Comparison of ENCODE assay signal across 26 mouse cellular contexts in genomic region chr6:18469206-18469605, GRCm38 (mm10). TPM values are rescaled to one million over a fixed set of nuclear protein-coding genes. Genes with fewer than 3 reads are reported as not detected.
DNase-seq lines count a peak whose midpoint lies in the region; ATAC-seq and TF ChIP-seq lines count a peak whose summit lies in the region.
"Had no signal": no experiment of that assay in that cellular context is flagged by ENCODE, and none has a peak within 500 bp of the region (broad histone marks: within the 10 kb centered on the region; RNA-seq: fewer than 3 reads in every experiment).

No protein-coding gene starts in this region.

- peaks cover 0 to 3% of the 10 kb centered on the region in 2 experiments; a peak in 3 of 4 replicates for H3K27me3 ChIP-seq in MEL (ENCODE audit: control insufficient read depth in 1 of 2, insufficient read depth in 2 of 2, low read length in 2 of 2)
- no peaks in the 10 kb centered on the region for H3K27me3 ChIP-seq in embryonic facial prominence, embryonic 10.5 days (replicated peaks; ENCODE audit: low read depth, poor library complexity, severe bottlenecking)
- no peaks in the 10 kb centered on the region for H3K27me3 ChIP-seq in limb, embryonic 13.5 days
- H3K27me3 ChIP-seq in intestine, embryonic 16.5 days (replicated peaks; ENCODE audit: control insufficient read depth, insufficient read depth, low read length), result no peaks in the 10 kb centered on the region
- H3K27me3 ChIP-seq: heart, embryonic 15.5 days; liver, embryonic 13.5 days had no signal

- H3K4me2 ChIP-seq in limb, embryonic 13.5 days (replicated peaks), result no peak overlapping the region
- no peak overlapping the region for H3K4me2 ChIP-seq in intestine, embryonic 16.5 days (ENCODE audit: low read depth, low read length)
- H3K4me2 ChIP-seq: heart, embryonic 15.5 days; hindbrain, embryonic 14.5 days; liver, embryonic 13.5 days; lung, embryonic 14.5 days had no signal

- TF ChIP-seq RAD21 in MEL (IDR thresholded peaks at IDR 0.05; ENCODE audit: low read depth, low read length), result no peak

- 58% methylated on average over 2 of the region's 2 CpGs for WGBS in embryonic facial prominence, embryonic 10.5 days
- WGBS in limb, embryonic 13.5 days, result 61% methylated on average over 2 of the region's 2 CpGs
- 53% methylated on average over 2 of the region's 2 CpGs for WGBS in intestine, embryonic 16.5 days

- no peaks in the 10 kb centered on the region for H3K4me1 ChIP-seq in MEL (ENCODE audit: control insufficient read depth in 1 of 2, insufficient read depth in 2 of 2, low read length in 2 of 2)
- peaks cover 36% of the 10 kb centered on the region for H3K4me1 ChIP-seq in embryonic facial prominence, embryonic 10.5 days
- peaks cover 15% of the 10 kb centered on the region for H3K4me1 ChIP-seq in limb, embryonic 13.5 days
- no peaks in the 10 kb centered on the region for H3K4me1 ChIP-seq in intestine, embryonic 16.5 days (ENCODE audit: control insufficient read depth, insufficient read depth, low read length)
- H3K4me1 ChIP-seq: heart, embryonic 15.5 days; liver, embryonic 13.5 days had no signal

- no peaks in the 10 kb centered on the region for H3K36me3 ChIP-seq in MEL (ENCODE audit: control insufficient read depth in 1 of 2, insufficient read depth in 2 of 2, low read length in 2 of 2)
- no peaks in the 10 kb centered on the region for H3K36me3 ChIP-seq in embryonic facial prominence, embryonic 10.5 days (replicated peaks)
- no peaks in the 10 kb centered on the region for H3K36me3 ChIP-seq in limb, embryonic 13.5 days
- no peaks in the 10 kb centered on the region for H3K36me3 ChIP-seq in intestine, embryonic 16.5 days (ENCODE audit: control insufficient read depth, insufficient read depth, low read length)
- H3K36me3 ChIP-seq: heart, embryonic 15.5 days; liver, embryonic 13.5 days had no signal

- H3K27ac ChIP-seq in layer of hippocampus, adult 2 months, result peak overlapping the region; percentile 61
- no peak overlapping the region for H3K27ac ChIP-seq in MEL (ENCODE audit: control insufficient read depth, low read depth, low read length)
- peak overlapping the region; percentile 35; the same call in 1 of the 2 replicates for H3K27ac ChIP-seq in embryonic facial prominence, embryonic 10.5 days (replicated peaks)
- H3K27ac ChIP-seq in limb, embryonic 13.5 days, result no peak overlapping the region
- H3K27ac ChIP-seq in intestine, embryonic 16.5 days (ENCODE audit: low read length), result no peak overlapping the region
- H3K27ac ChIP-seq: heart, embryonic 15.5 days; hindbrain, embryonic 14.5 days; liver, embryonic 13.5 days; stomach, postnatal 0 days had no signal

- no peak for DNase-seq in layer of hippocampus, adult 2 months (ENCODE audit: low spot score in 2 of 2)
- DNase-seq in layer of hippocampus, adult 9-10 months (ENCODE audit: low spot score), result no peak
- peak; percentile 62 for DNase-seq in MEL (ENCODE audit: low read depth, low spot score)
- DNase-seq in embryonic facial prominence, embryonic 10.5 days (ENCODE audit: low spot score), result no peak
- no peak for DNase-seq in kidney, postnatal 25 days
- DNase-seq: cerebellum, adult 2 months; cerebellum, postnatal 36 days; gastrocnemius, postnatal 36 days; heart, postnatal 36 days; kidney, adult 9 months; layer of hippocampus, adult 9-11 months; left cerebral cortex, postnatal 4 days; liver, embryonic 13.5 days; lung, embryonic 14.5 days; lung, postnatal 36 days; thymus, postnatal 14 days had no signal

- H3K9me3 ChIP-seq in MEL (replicated peaks; ENCODE audit: insufficient read depth, low read length), result no peaks in the 10 kb centered on the region
- H3K9me3 ChIP-seq in embryonic facial prominence, embryonic 10.5 days, result no peaks in the 10 kb centered on the region
- no peaks in the 10 kb centered on the region for H3K9me3 ChIP-seq in limb, embryonic 13.5 days
- no peaks in the 10 kb centered on the region for H3K9me3 ChIP-seq in intestine, embryonic 16.5 days (ENCODE audit: control insufficient read depth, low read length)
- H3K9me3 ChIP-seq: heart, embryonic 15.5 days; liver, embryonic 13.5 days had no signal

- no peak overlapping the region for H3K4me3 ChIP-seq in layer of hippocampus, adult 2 months
- H3K4me3 ChIP-seq in MEL (ENCODE audit: control insufficient read depth in 1 of 2, insufficient read depth in 1 of 2, low read depth in 2 of 2, low read length in 2 of 2), result no peak overlapping the region
- no peak overlapping the region for H3K4me3 ChIP-seq in embryonic facial prominence, embryonic 10.5 days
- H3K4me3 ChIP-seq in limb, embryonic 13.5 days, result no peak overlapping the region
- no peak overlapping the region for H3K4me3 ChIP-seq in intestine, embryonic 16.5 days (ENCODE audit: low read length)
- H3K4me3 ChIP-seq: heart, embryonic 15.5 days; liver, embryonic 13.5 days; myocyte had no signal

- TF ChIP-seq EP300 in MEL (IDR thresholded peaks at IDR 0.05; ENCODE audit: low read depth in 1 of 2, low read length in 2 of 2), result no peak

- no peak for TF ChIP-seq POLR2A in MEL (IDR thresholded peaks at IDR 0.05; ENCODE audit: control insufficient read depth in 1 of 2, insufficient read depth in 1 of 2, low read depth in 1 of 2, low read length in 2 of 2, poor library complexity in 1 of 2)

- ATAC-seq in limb, embryonic 13.5 days (ENCODE audit: low FRiP score, low read depth), result 0 out of 2 replicates have a peak, but pooled peaks have one; percentile 44
- ATAC-seq in intestine, embryonic 16.5 days, result no peak
- ATAC-seq: CD4-positive, CD25-positive, alpha-beta regulatory T cell, adult 4 months; midbrain, embryonic 16.5 days; Patski had no signal

- H3K9ac ChIP-seq in MEL (ENCODE audit: control insufficient read depth, low read depth, low read length, poor library complexity, severe bottlenecking), result no peak overlapping the region
- H3K9ac ChIP-seq in limb, embryonic 13.5 days, result no peak overlapping the region
- no peak overlapping the region for H3K9ac ChIP-seq in intestine, embryonic 16.5 days (ENCODE audit: low read depth, low read length)
- H3K9ac ChIP-seq: heart, embryonic 15.5 days; hindbrain, embryonic 14.5 days; liver, embryonic 13.5 days; lung, embryonic 14.5 days had no signal

- no peak for TF ChIP-seq CTCF in layer of hippocampus, adult 2 months (conservative IDR thresholded peaks at IDR 0.05)
- TF ChIP-seq CTCF in MEL (IDR thresholded peaks at IDR 0.05 in 2 of 3, conservative IDR thresholded peaks at IDR 0.05 in 1 of 3; ENCODE audit: control insufficient read depth in 1 of 3, insufficient read depth in 1 of 3, low read depth in 2 of 3, low read length in 3 of 3, poor library complexity in 1 of 3, severe bottlenecking in 1 of 3), result no peak

- H3K79me2 ChIP-seq in MEL (ENCODE audit: control insufficient read depth, insufficient read depth, low read length, poor library complexity), result no peaks in the 10 kb centered on the region

TF ChIP-seq in MEL, 35 proteins besides CTCF, POLR2A, EP300 and RAD21:
- TF ChIP-seq MAFK (IDR thresholded peaks at IDR 0.05; ENCODE audit: borderline replicate concordance, low read depth, low read length), result no peak
- TF ChIP-seq MYB (IDR thresholded peaks at IDR 0.05; ENCODE audit: low read depth, low read length), result no peak
- no peak for TF ChIP-seq NELFE (IDR thresholded peaks at IDR 0.05; ENCODE audit: low read depth, low read length)
- TF ChIP-seq TBP (IDR thresholded peaks at IDR 0.05; ENCODE audit: low read depth, low read length), result no peak
- no peak for TF ChIP-seq CHD1 (IDR thresholded peaks at IDR 0.05; ENCODE audit: low read depth, low read length)
- no peak for TF ChIP-seq ETS1 (IDR thresholded peaks at IDR 0.05; ENCODE audit: low read depth, low read length)
- TF ChIP-seq ZC3H11A (IDR thresholded peaks at IDR 0.05; ENCODE audit: low read depth, low read length), result no peak
- TF ChIP-seq USF2 (IDR thresholded peaks at IDR 0.05; ENCODE audit: borderline replicate concordance in 1 of 2, insufficient read depth in 1 of 2, low read depth in 1 of 2, low read length in 2 of 2), result no peak
- no peak for TF ChIP-seq TAL1 (IDR thresholded peaks at IDR 0.05; ENCODE audit: low read length)

RNA-seq across cellular contexts. Expression of gene Cttnbp2, which starts 45.4 kb away (rescaled TPM):
- total RNA-seq in layer of hippocampus, adult 2 months (2021), result 100 to 1,000 TPM; 265 to 269 TPM
- 0.77 and 0.92 TPM in 2 replicates for total RNA-seq in MEL (2012; rRNA removed)
- 1 to 10 TPM in 1 of 2 experiments, not detected in 1; 1.2 TPM for polyA plus RNA-seq in MEL (2012; ENCODE audit: insufficient read depth in 1 of 2, insufficient read length in 2 of 2, low read depth in 1 of 2, low replicate concordance in 2 of 2, missing spikeins in 1 of 2)
- polyA plus RNA-seq in embryonic facial prominence, embryonic 10.5 days (2016; fragmentation: Nextera tagmentation; extraction: Ambion mirVana), result 10.9 and 14.9 TPM in 2 replicates
- 31.6 and 34.0 TPM in 2 replicates for polyA plus RNA-seq in limb, embryonic 13.5 days (2015; fragmentation: Nextera tagmentation; extraction: Ambion mirVana)
- polyA plus RNA-seq in intestine, embryonic 16.5 days (2015; fragmentation: Nextera tagmentation; extraction: Ambion mirVana), result 9.0 and 9.7 TPM in 2 replicates
- total RNA-seq: megakaryocyte-erythroid progenitor cell, adult 5-6 weeks had no signal
- polyA plus RNA-seq: myocyte had no signal

Comparison
In these comparisons a context has a peak if more than half of its experiments do, and no peak if none do; other contexts are left out.
1. H3K27ac ChIP-seq: peak in layer of hippocampus, adult 2 months (single experiment) and embryonic facial prominence, embryonic 10.5 days (single experiment); none in MEL (single experiment), limb, embryonic 13.5 days (single experiment) and intestine, embryonic 16.5 days (single experiment).